22 mouse cellular contexts compared by ENCODE assay signal in genomic region chr9:66675566-66675965, GRCm38 (mm10).
"Had no signal": no experiment of that assay in that cellular context is flagged by ENCODE, and none has a peak within 500 bp of the region (broad histone marks: within the 10 kb centered on the region; RNA-seq: fewer than 3 reads in every experiment).

No protein-coding gene starts in this region.

- H3K27ac ChIP-seq: intestine, embryonic 15.5 days; kidney, embryonic 15.5 days; limb, embryonic 10.5 days; limb, embryonic 13.5 days; liver, embryonic 12.5 days; liver, embryonic 15.5 days; lung, embryonic 15.5 days; stomach, postnatal 0 days had no signal

- DNase-seq: kidney, adult 11 months; kidney, adult 8-10 months; kidney, postnatal 10 days; kidney, postnatal 36 days; liver; lung, adult 18-20 months; lung, postnatal 10 days; lung, postnatal 36 days; midbrain, embryonic 14.5 days; right cerebral cortex, postnatal 4 days; thymus, adult 2 months; thymus, postnatal 14 days; thymus, postnatal 4 days had no signal

- H3K4me3 ChIP-seq: intestine, embryonic 15.5 days; kidney, embryonic 15.5 days; limb, embryonic 10.5 days; limb, embryonic 13.5 days; liver, embryonic 12.5 days; liver, embryonic 15.5 days; lung, embryonic 15.5 days; megakaryocyte, embryonic 14.5 days had no signal
